Mouse (Mus musculus): ENCODE data around the gene Zbtb17.

DNA sequence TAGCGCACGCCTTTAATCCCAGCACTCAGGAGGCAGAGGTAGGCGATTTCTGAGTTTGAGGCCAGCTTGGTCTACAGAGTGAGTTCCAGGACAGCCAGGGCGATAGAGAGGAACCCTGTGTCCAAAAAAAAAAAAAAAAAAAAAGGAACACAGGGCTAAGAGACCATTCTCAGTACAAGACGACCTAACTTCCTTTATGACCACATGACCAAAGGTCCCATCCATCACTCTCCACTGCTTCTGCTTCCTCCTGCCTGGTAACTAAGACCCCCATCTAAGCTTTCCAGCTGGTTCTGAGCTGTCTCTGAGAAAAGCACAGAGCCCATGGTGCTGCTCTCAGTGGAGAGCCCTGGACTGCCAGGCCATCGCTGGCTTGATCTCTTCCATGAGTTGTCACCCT is 67.7 kb downstream of the Zbtb17 start:
- no peak for TF ChIP-seq GATA1 (IDR thresholded peaks at IDR 0.05; ENCODE audit: low read length)
- no peak for TF ChIP-seq TAL1 (IDR thresholded peaks at IDR 0.05; ENCODE audit: low read length)
